ENCODE assay signal across 5 mouse cellular contexts in the genomic region with DNA sequence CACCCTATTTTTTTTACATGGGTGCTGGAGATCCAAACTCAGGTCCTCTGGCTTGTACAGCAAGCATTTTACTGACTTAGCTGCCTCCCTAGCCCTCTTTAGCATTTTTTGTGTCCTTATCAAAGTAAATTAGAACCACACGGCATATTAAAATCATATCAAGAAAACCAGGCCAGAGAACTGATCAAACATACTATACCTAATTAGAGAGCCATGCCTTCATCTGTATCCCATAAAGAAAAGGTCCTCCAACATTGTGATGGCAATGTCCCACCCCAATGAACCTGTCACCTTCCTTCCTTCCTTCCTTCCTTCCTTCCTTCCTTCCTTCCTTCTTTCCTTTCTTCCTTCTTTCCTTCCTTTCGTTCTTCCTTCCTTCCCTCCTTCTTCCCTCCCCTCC. TPM values are rescaled to one million over a fixed set of nuclear protein-coding genes. Genes with fewer than 3 reads are reported as not detected.
A peak's percentile ranks its signal among the peaks of the same experiment; 100 is the strongest.
ATAC-seq lines count a peak whose summit lies in the region.
"Had no signal": no experiment of that assay in that cellular context is flagged by ENCODE, and none has a peak within 500 bp of the region (broad histone marks: within the 10 kb centered on the region; RNA-seq: fewer than 3 reads in every experiment).

No protein-coding gene starts in this region.

- ATAC-seq in erythroblast, adult 5-6 weeks (replicated peaks; ENCODE audit: low FRiP score, poor library complexity, severe bottlenecking): peak; percentile 81
- ATAC-seq in erythroid progenitor cell, adult 5-6 weeks (replicated peaks; ENCODE audit: low FRiP score, poor library complexity, severe bottlenecking): peak; percentile 63; the same call in 1 of the 2 replicates

RNA-seq across cellular contexts. Expression of gene C1s1, which starts 13.8 kb away (rescaled TPM):
- not detected in 2 replicates for total RNA-seq in erythroblast, adult 5-6 weeks (2015; ENCODE audit: low replicate concordance)
- total RNA-seq in erythroblast, adult 5-6 weeks (2017; ENCODE audit: low replicate concordance): 0.77 TPM in 1 of 2 replicates, not detected in the other
- 0.84 TPM in 1 of 2 replicates, not detected in the other for total RNA-seq in erythroid progenitor cell, adult 5-6 weeks (2015; ENCODE audit: low replicate concordance)
- total RNA-seq in erythroid progenitor cell, adult 5-6 weeks (2017; ENCODE audit: low replicate concordance): 1.4 TPM in 1 of 2 replicates, not detected in the other

RNA-seq across cellular contexts. Expression of gene C1rb, which starts 14.1 kb away (rescaled TPM):
- 0.96 TPM in 1 of 2 replicates, not detected in the other for total RNA-seq in erythroblast, adult 5-6 weeks (2015; ENCODE audit: low replicate concordance)
- 0.09 TPM in 1 of 2 replicates, not detected in the other for total RNA-seq in erythroblast, adult 5-6 weeks (2017; ENCODE audit: low replicate concordance)
- total RNA-seq in erythroid progenitor cell, adult 5-6 weeks (2015; ENCODE audit: low replicate concordance): not detected in 2 replicates
- not detected in 2 replicates for total RNA-seq in erythroid progenitor cell, adult 5-6 weeks (2017; ENCODE audit: low replicate concordance)
- total RNA-seq: CH12.LX, ES-E14, MEL had no signal

RNA-seq across cellular contexts. Expression of gene C1ra, which starts 43.8 kb away (rescaled TPM):
- 0.84 TPM in 1 of 2 replicates, not detected in the other for total RNA-seq in erythroblast, adult 5-6 weeks (2015; ENCODE audit: low replicate concordance)
- 2.5 TPM in 1 of 2 replicates, not detected in the other for total RNA-seq in erythroblast, adult 5-6 weeks (2017; ENCODE audit: low replicate concordance)
- 5.4 TPM in 1 of 2 replicates, not detected in the other for total RNA-seq in erythroid progenitor cell, adult 5-6 weeks (2015; ENCODE audit: low replicate concordance)
- 0.51 and 2.4 TPM in 2 replicates for total RNA-seq in erythroid progenitor cell, adult 5-6 weeks (2017; ENCODE audit: low replicate concordance)
